Mouse (Mus musculus): ENCODE measurements around the gene Fam69a. TPM values are rescaled to one million over a fixed set of nuclear protein-coding genes. Genes with fewer than 3 reads are reported as not detected.

The Fam69a gene
- polyA plus RNA-seq, 1 experiment = 2.2 TPM

- 44% methylated on average over 3 of the region's 3 CpGs for whole genome bisulfite sequencing
- H3K27ac ChIP-seq (ENCODE audit: insufficient read depth, low read length) = peak overlapping the region; percentile 67
- H3K36me3 ChIP-seq (ENCODE audit: control insufficient read depth, insufficient read depth, low read length) = no peaks in the 10 kb centered on the region
- no peak for DNase-seq (ENCODE audit: low read depth in 1 of 2, low spot score in 2 of 2)
- H3K27me3 ChIP-seq (ENCODE audit: control insufficient read depth, insufficient read depth, low read length) = no peaks in the 10 kb centered on the region
- TF ChIP-seq POLR2A (IDR thresholded peaks at IDR 0.05; ENCODE audit: low read depth, low read length) (no peak), CTCF (IDR thresholded peaks at IDR 0.05; ENCODE audit: extremely low read depth, insufficient read depth, insufficient read length, insufficient replicate concordance) (no peak)
- H3K4me1 ChIP-seq (ENCODE audit: control insufficient read depth, insufficient read depth, insufficient read length) = peaks cover 40% of the 10 kb centered on the region
- H3K4me3 ChIP-seq (ENCODE audit: extremely low read depth, insufficient read depth, insufficient read length) = no peak overlapping the region
These were observed 37.3 kb downstream of the Fam69a start for GRCm38 (mm10) chr5:107949607-107950006.

GRCm38 (mm10) chr5:107948899-107949298, 38.0 kb downstream of the Fam69a start:
- peaks cover 46% of the 10 kb centered on the region for H3K4me1 ChIP-seq (ENCODE audit: control insufficient read depth, insufficient read depth, insufficient read length)
- no peaks in the 10 kb centered on the region for H3K27me3 ChIP-seq (ENCODE audit: control insufficient read depth, insufficient read depth, low read length)
- 96% methylated on average over 1 of the region's 1 CpGs for WGBS
- DNase-seq (ENCODE audit: low read depth in 1 of 2, low spot score in 2 of 2) = no peak
- H3K36me3 ChIP-seq (ENCODE audit: control insufficient read depth, insufficient read depth, low read length) = no peaks in the 10 kb centered on the region
- no peak overlapping the region for H3K4me3 ChIP-seq (ENCODE audit: extremely low read depth, insufficient read depth, insufficient read length)
- no peak overlapping the region for H3K27ac ChIP-seq (ENCODE audit: insufficient read depth, low read length)
- TF ChIP-seq CTCF (IDR thresholded peaks at IDR 0.05; ENCODE audit: extremely low read depth, insufficient read depth, insufficient read length, insufficient replicate concordance) (no peak), POLR2A (IDR thresholded peaks at IDR 0.05; ENCODE audit: low read depth, low read length) (no peak)

GRCm38 (mm10) chr5:107947548-107947947, 39.3 kb downstream of the Fam69a start:
- TF ChIP-seq CTCF (IDR thresholded peaks at IDR 0.05; ENCODE audit: extremely low read depth, insufficient read depth, insufficient read length, insufficient replicate concordance) (no peak), POLR2A (IDR thresholded peaks at IDR 0.05; ENCODE audit: low read depth, low read length) (no peak)
- H3K27ac ChIP-seq (ENCODE audit: insufficient read depth, low read length) = peak overlapping the region; percentile 42; the same call in 1 of the 2 replicates
- no peaks in the 10 kb centered on the region for H3K27me3 ChIP-seq (ENCODE audit: control insufficient read depth, insufficient read depth, low read length)
- no peak for DNase-seq (ENCODE audit: low read depth in 1 of 2, low spot score in 2 of 2)
- H3K36me3 ChIP-seq (ENCODE audit: control insufficient read depth, insufficient read depth, low read length) = no peaks in the 10 kb centered on the region
- WGBS = 88% methylated on average over 2 of the region's 2 CpGs
- H3K4me1 ChIP-seq (ENCODE audit: control insufficient read depth, insufficient read depth, insufficient read length) = peaks cover 54% of the 10 kb centered on the region
- H3K4me3 ChIP-seq (ENCODE audit: extremely low read depth, insufficient read depth, insufficient read length) = no peak overlapping the region

GRCm38 (mm10) chr5:107946475-107946874, 40.4 kb downstream of the Fam69a start:
- H3K4me1 ChIP-seq (ENCODE audit: control insufficient read depth, insufficient read depth, insufficient read length) = peaks cover 60% of the 10 kb centered on the region
- TF ChIP-seq POLR2A (IDR thresholded peaks at IDR 0.05; ENCODE audit: low read depth, low read length) (no peak), CTCF (IDR thresholded peaks at IDR 0.05; ENCODE audit: extremely low read depth, insufficient read depth, insufficient read length, insufficient replicate concordance) (no peak)
- H3K27ac ChIP-seq (ENCODE audit: insufficient read depth, low read length) = peak overlapping the region; percentile 81
- H3K27me3 ChIP-seq (ENCODE audit: control insufficient read depth, insufficient read depth, low read length) = no peaks in the 10 kb centered on the region
- H3K4me3 ChIP-seq (ENCODE audit: extremely low read depth, insufficient read depth, insufficient read length) = no peak overlapping the region
- no peak for DNase-seq (ENCODE audit: low read depth in 1 of 2, low spot score in 2 of 2)
- H3K36me3 ChIP-seq (ENCODE audit: control insufficient read depth, insufficient read depth, low read length) = no peaks in the 10 kb centered on the region
- WGBS = 11% methylated on average over 1 of the region's 1 CpGs

- peaks cover 56% of the 10 kb centered on the region for H3K4me1 ChIP-seq (ENCODE audit: control insufficient read depth, insufficient read depth, insufficient read length)
- H3K27me3 ChIP-seq (ENCODE audit: control insufficient read depth, insufficient read depth, low read length) = no peaks in the 10 kb centered on the region
- DNase-seq (ENCODE audit: low read depth in 1 of 2, low spot score in 2 of 2) = no peak
- peak overlapping the region; percentile 70 for H3K27ac ChIP-seq (ENCODE audit: insufficient read depth, low read length)
- WGBS = 89% methylated on average over 6 of the region's 6 CpGs
- H3K36me3 ChIP-seq (ENCODE audit: control insufficient read depth, insufficient read depth, low read length) = no peaks in the 10 kb centered on the region
- no peak for TF ChIP-seq POLR2A (IDR thresholded peaks at IDR 0.05; ENCODE audit: low read depth, low read length)
- no peak for TF ChIP-seq CTCF (IDR thresholded peaks at IDR 0.05; ENCODE audit: extremely low read depth, insufficient read depth, insufficient read length, insufficient replicate concordance)
- H3K4me3 ChIP-seq (ENCODE audit: extremely low read depth, insufficient read depth, insufficient read length) = no peak overlapping the region
These were observed 43.4 kb downstream of the Fam69a start for GRCm38 (mm10) chr5:107943526-107943925.

- Histone ChIP-seq H3K4me3 (ENCODE audit: extremely low read depth, insufficient read depth, insufficient read length) (no peak overlapping the region), H3K4me1 (ENCODE audit: control insufficient read depth, insufficient read depth, insufficient read length) (peaks cover 54% of the 10 kb centered on the region), H3K27ac (ENCODE audit: insufficient read depth, low read length) (peak overlapping the region; percentile 70; the same call in 1 of the 2 replicates), H3K36me3 (ENCODE audit: control insufficient read depth, insufficient read depth, low read length) (no peaks in the 10 kb centered on the region), H3K27me3 (ENCODE audit: control insufficient read depth, insufficient read depth, low read length) (no peaks in the 10 kb centered on the region)
- WGBS = 18% methylated on average over 1 of the region's 1 CpGs
- TF ChIP-seq CTCF (IDR thresholded peaks at IDR 0.05; ENCODE audit: extremely low read depth, insufficient read depth, insufficient read length, insufficient replicate concordance) (no peak), POLR2A (IDR thresholded peaks at IDR 0.05; ENCODE audit: low read depth, low read length) (no peak)
- DNase-seq (ENCODE audit: low read depth in 1 of 2, low spot score in 2 of 2) = peak in 1 of 2 experiments; percentile 75
These were observed 43.9 kb downstream of the Fam69a start for GRCm38 (mm10) chr5:107942941-107943340.

- Histone ChIP-seq H3K36me3 (ENCODE audit: control insufficient read depth, insufficient read depth, low read length) (no peaks in the 10 kb centered on the region), H3K27ac (ENCODE audit: insufficient read depth, low read length) (peak overlapping the region; percentile 90)
These were observed 45.7 kb downstream of the Fam69a start for GRCm38 (mm10) chr5:107941222-107941621.

More at GRCm38 (mm10) chr5:107941222-107941621, 45.7 kb downstream of the Fam69a start:
- WGBS = 23% methylated on average over 6 of the region's 6 CpGs
- peak; percentile 76 to 93 for DNase-seq (ENCODE audit: low read depth in 1 of 2, low spot score in 2 of 2)
- no peak overlapping the region for H3K4me3 ChIP-seq (ENCODE audit: extremely low read depth, insufficient read depth, insufficient read length)
- TF ChIP-seq CTCF (IDR thresholded peaks at IDR 0.05; ENCODE audit: extremely low read depth, insufficient read depth, insufficient read length, insufficient replicate concordance) (no peak), POLR2A (IDR thresholded peaks at IDR 0.05; ENCODE audit: low read depth, low read length) (peak; percentile 7; the same call in 1 of the 2 replicates)
- no peaks in the 10 kb centered on the region for H3K27me3 ChIP-seq (ENCODE audit: control insufficient read depth, insufficient read depth, low read length)
- H3K4me1 ChIP-seq (ENCODE audit: control insufficient read depth, insufficient read depth, insufficient read length) = peaks cover 42% of the 10 kb centered on the region; the same call in 1 of the 2 replicates
